Mouse (Mus musculus): Measurements from ENCODE around the gene Wfdc12.

DNA sequence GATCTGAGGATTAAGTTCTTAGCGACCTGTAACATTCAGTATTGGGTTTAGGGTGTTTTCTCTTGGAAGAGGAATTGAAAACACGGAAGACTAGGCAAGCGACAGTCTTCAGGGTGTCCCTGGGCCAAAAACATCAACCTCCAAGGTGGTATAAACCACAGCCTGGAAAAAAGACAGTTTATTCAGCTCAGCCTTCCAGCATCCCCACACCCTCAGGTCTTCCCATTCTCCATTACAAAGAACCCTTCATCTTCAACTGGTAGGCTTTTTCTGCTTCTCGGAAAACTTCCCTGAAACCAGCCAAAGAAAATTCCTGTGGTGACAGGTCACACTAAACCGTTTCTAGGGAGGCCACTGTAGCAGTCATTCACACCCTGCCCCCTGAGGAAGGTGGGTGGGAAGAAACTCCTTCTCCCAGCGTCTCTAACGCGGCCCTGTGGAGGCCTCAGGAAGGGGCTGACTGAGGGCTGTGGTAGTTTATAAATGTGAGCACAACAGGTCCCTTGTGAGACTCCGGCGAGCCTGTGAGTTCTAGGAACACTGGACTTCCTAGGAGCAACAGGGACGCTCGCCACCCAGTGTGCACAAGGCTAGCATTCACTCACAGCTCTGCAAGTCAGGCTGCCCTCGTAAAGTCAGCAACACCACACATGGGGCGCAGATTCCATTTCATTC is 40.2 kb downstream of the Wfdc12 start:
- TF ChIP-seq POLR2A (IDR thresholded peaks at IDR 0.05; ENCODE audit: insufficient read depth, low read depth, low read length) = no peak
- no peak for TF ChIP-seq EP300 (IDR thresholded peaks at IDR 0.05; ENCODE audit: insufficient read depth, low read depth, low read length)
- no peak for TF ChIP-seq CTCF (IDR thresholded peaks at IDR 0.05)
